Mouse (Mus musculus) neural tube, embryonic 15.5 days (tissue): ENCODE measurements at regions not wholly inside any gene's neighbourhood (a gene's known extent, or its start where the extent isn't known, plus 50 kb on each side); places are given as distances from the start of the nearest gene placed in this dataset.

Experiments
- ATAC-seq: fragments of 200-750 bp; cut with Nextera tagmentation; 2 replicates; pipeline ENCODE4 v1.8.0; 2017; ENCODE audit warnings: mild to moderate bottlenecking, moderate TSS enrichment, moderate library complexity; ENCODE audit not compliant: low FRiP score
- H3K27ac ChIP-seq: fragments of 300-500 bp; sonication (generic); replicated peaks from 2 replicates; pipeline ENCODE4 v1.5.1; 2015; ENCODE audit warnings: mild to moderate bottlenecking, inconsistent platforms
- H3K27me3 ChIP-seq: fragments of 300-500 bp; sonication (generic); replicated peaks from 2 replicates; pipeline ENCODE4 v1.6.1; 2015; ENCODE audit warnings: inconsistent platforms
- H3K36me3 ChIP-seq: fragments of 300-500 bp; sonication (generic); 2 replicates; pipeline ENCODE4 v1.6.1; 2015; ENCODE audit warnings: inconsistent platforms
- H3K4me1 ChIP-seq: fragments of 300-500 bp; sonication (generic); 2 replicates; pipeline ENCODE4 v1.6.1; 2015; ENCODE audit warnings: inconsistent platforms
- H3K4me2 ChIP-seq: fragments of 300-500 bp; sonication (generic); 2 replicates; pipeline ENCODE4 v1.6.1; 2015; ENCODE audit warnings: inconsistent platforms, mild to moderate bottlenecking, moderate library complexity
- H3K4me3 ChIP-seq: fragments of 300-500 bp; sonication (generic); replicated peaks from 2 replicates; pipeline ENCODE4 v1.5.1; 2015; ENCODE audit warnings: mild to moderate bottlenecking, inconsistent platforms
- H3K9ac ChIP-seq: fragments of 300-500 bp; sonication (generic); replicated peaks from 2 replicates; pipeline ENCODE4 v1.6.1; 2015; ENCODE audit warnings: mild to moderate bottlenecking, inconsistent platforms
- H3K9me3 ChIP-seq: fragments of 300-500 bp; sonication (generic); replicated peaks from 2 replicates; pipeline ENCODE4 v1.6.1; 2016; ENCODE audit warnings: inconsistent platforms
- WGBS: fragments of 180-500 bp; shearing (Covaris S2); methylation state at CpG from one replicate; pipeline ENCODE4 v1.1.7; 2015; ENCODE audit warnings: mixed read lengths; 5-methylcytosine and 5-hydroxymethylcytosine counted together

- Histone ChIP-seq H3K9ac (no peak overlapping the region), H3K27me3 (no peaks in the 10 kb centered on the region), H3K4me1 (no peaks in the 10 kb centered on the region), H3K27ac (no peak overlapping the region), H3K4me3 (no peak overlapping the region), H3K36me3 (no peaks in the 10 kb centered on the region), H3K9me3 (peaks cover 3% of the 10 kb centered on the region; the same call in 1 of the 2 replicates), H3K4me2 (no peak overlapping the region)
- 32% methylated on average over 4 of the region's 4 CpGs for WGBS
- no peak for ATAC-seq
Observed at GRCm38 (mm10) chr19:27694478-27694877, 264.9 kb upstream of the Pum3 start.

GRCm38 (mm10) chr19:27693706-27694105, 264.1 kb upstream of the Pum3 start:
- Histone ChIP-seq H3K27ac (no peak overlapping the region), H3K9me3 (peaks cover 3% of the 10 kb centered on the region; the same call in 1 of the 2 replicates), H3K4me2 (no peak overlapping the region), H3K4me1 (no peaks in the 10 kb centered on the region), H3K27me3 (no peaks in the 10 kb centered on the region), H3K4me3 (no peak overlapping the region), H3K36me3 (no peaks in the 10 kb centered on the region), H3K9ac (no peak overlapping the region)
- ATAC-seq = no peak
- WGBS = 80% methylated on average over 7 of the region's 7 CpGs

- H3K4me3 ChIP-seq = no peak overlapping the region
- H3K4me1 ChIP-seq = no peaks in the 10 kb centered on the region
- no peak overlapping the region for H3K27ac ChIP-seq
- peaks cover 3% of the 10 kb centered on the region; the same call in 1 of the 2 replicates for H3K9me3 ChIP-seq
- WGBS = 89% methylated on average over 6 of the region's 6 CpGs
- H3K9ac ChIP-seq = no peak overlapping the region
- H3K27me3 ChIP-seq = no peaks in the 10 kb centered on the region
- ATAC-seq = no peak
- no peak overlapping the region for H3K4me2 ChIP-seq
- no peaks in the 10 kb centered on the region for H3K36me3 ChIP-seq
Observed at GRCm38 (mm10) chr19:27692944-27693343, 263.3 kb upstream of the Pum3 start.

DNA sequence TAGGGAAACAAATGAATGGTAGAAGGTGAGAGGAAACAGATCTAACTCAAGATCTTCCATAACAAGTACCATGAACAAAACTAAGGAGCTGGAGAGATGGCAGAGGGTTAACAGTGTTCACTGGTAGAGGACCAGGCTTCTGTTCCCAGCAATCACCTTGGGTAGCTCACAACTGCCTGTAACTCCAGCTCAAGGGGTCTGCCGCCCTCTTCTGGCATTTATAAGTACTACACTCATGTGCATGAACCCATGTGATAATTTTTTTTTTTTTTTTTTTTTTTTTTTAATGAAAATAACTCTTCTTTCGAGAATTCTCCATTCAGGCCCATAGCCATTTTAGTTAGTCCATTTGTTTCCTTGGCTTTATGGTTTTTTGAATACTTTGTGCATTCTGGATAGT, 253.8 kb upstream of the Pum3 start:
- Histone ChIP-seq H3K27me3 (no peaks in the 10 kb centered on the region), H3K9me3 (no peaks in the 10 kb centered on the region), H3K9ac (no peak overlapping the region), H3K4me1 (no peaks in the 10 kb centered on the region), H3K4me3 (no peak overlapping the region), H3K36me3 (no peaks in the 10 kb centered on the region), H3K4me2 (no peak overlapping the region), H3K27ac (no peak overlapping the region)
- WGBS = 46% methylated on average over 2 of the region's 2 CpGs
- ATAC-seq = no peak

DNA sequence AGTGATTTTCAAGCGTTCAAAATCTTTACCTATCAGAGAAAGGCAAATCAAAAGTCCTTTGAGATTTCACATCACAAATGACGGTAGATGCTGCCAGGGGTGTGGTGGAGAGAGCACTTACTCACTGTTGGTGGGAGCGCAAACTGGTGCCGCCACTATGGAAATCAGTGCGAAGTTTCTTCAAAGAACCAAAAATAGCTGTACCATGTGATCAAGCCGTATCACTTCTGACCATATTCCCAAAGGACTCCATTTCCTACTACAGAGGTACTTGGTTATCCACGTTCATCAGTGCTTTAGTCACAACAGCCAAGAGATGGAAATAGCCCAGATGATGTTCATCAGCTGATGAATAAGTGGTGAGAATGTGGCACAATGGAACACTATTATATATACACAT, 249.8 kb upstream of the Pum3 start:
- no peak overlapping the region for H3K4me3 ChIP-seq
- no peaks in the 10 kb centered on the region for H3K36me3 ChIP-seq
- WGBS = 82% methylated on average over 7 of the region's 7 CpGs
- H3K9ac ChIP-seq = no peak overlapping the region
- H3K27ac ChIP-seq = no peak overlapping the region
- no peaks in the 10 kb centered on the region for H3K9me3 ChIP-seq
- H3K4me2 ChIP-seq = no peak overlapping the region
- H3K4me1 ChIP-seq = no peaks in the 10 kb centered on the region
- no peak for ATAC-seq
- no peaks in the 10 kb centered on the region for H3K27me3 ChIP-seq

- no peaks in the 10 kb centered on the region for H3K4me1 ChIP-seq
- no peak overlapping the region for H3K27ac ChIP-seq
- no peak overlapping the region for H3K4me2 ChIP-seq
- ATAC-seq = no peak
- H3K4me3 ChIP-seq = no peak overlapping the region
- WGBS = 82% methylated on average over 2 of the region's 2 CpGs
- no peak overlapping the region for H3K9ac ChIP-seq
- no peaks in the 10 kb centered on the region for H3K27me3 ChIP-seq
- H3K36me3 ChIP-seq = no peaks in the 10 kb centered on the region
- no peaks in the 10 kb centered on the region for H3K9me3 ChIP-seq
Observed at GRCm38 (mm10) chr19:27672679-27673190, 243.1 kb upstream of the Pum3 start.

GRCm38 (mm10) chr19:27663296-27663695, 233.7 kb upstream of the Pum3 start:
- Histone ChIP-seq H3K4me2 (no peak overlapping the region), H3K27me3 (no peaks in the 10 kb centered on the region), H3K27ac (no peak overlapping the region), H3K4me3 (no peak overlapping the region), H3K4me1 (no peaks in the 10 kb centered on the region), H3K9ac (no peak overlapping the region), H3K9me3 (no peaks in the 10 kb centered on the region), H3K36me3 (no peaks in the 10 kb centered on the region)
- WGBS = 76% methylated on average over 2 of the region's 2 CpGs
- no peak for ATAC-seq

DNA sequence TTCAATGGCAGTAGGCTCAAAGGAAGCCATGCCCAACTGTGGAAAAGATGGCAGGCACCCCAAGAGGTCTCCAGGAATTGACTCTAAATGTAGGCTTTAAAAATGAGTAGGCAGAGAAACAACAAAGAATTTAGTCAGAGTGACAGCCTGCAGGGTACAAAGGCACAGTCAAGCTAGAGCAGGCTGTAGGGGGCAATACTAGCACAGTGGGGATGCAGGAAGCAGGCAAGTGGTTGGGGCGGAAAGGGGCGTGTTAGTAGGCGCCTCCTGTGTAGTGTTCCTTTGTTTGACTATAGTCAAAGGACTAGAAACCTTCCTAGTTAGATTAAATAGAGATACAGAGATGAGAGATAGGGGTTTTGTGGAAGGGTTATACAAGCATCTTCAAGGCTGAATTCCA, 211.4 kb upstream of the Pum3 start:
- ATAC-seq = no peak
- H3K36me3 ChIP-seq = no peaks in the 10 kb centered on the region
- no peaks in the 10 kb centered on the region for H3K27me3 ChIP-seq
- WGBS = 28% methylated on average over 3 of the region's 3 CpGs
- no peaks in the 10 kb centered on the region for H3K9me3 ChIP-seq
- H3K4me3 ChIP-seq = no peak overlapping the region
- H3K4me2 ChIP-seq = no peak overlapping the region
- H3K4me1 ChIP-seq = no peaks in the 10 kb centered on the region
- H3K9ac ChIP-seq = no peak overlapping the region
- H3K27ac ChIP-seq = no peak overlapping the region

GRCm38 (mm10) chr19:27633105-27633504, 203.5 kb upstream of the Pum3 start:
- Histone ChIP-seq H3K36me3 (no peaks in the 10 kb centered on the region), H3K27ac (no peak overlapping the region), H3K4me2 (no peak overlapping the region), H3K9ac (no peak overlapping the region), H3K4me1 (0 out of 2 replicates have a peak, but pooled peaks cover 7% of the 10 kb centered on the region), H3K4me3 (no peak overlapping the region), H3K9me3 (no peaks in the 10 kb centered on the region), H3K27me3 (no peaks in the 10 kb centered on the region)
- no peak for ATAC-seq
- 77% methylated on average over 6 of the region's 6 CpGs for WGBS

- no peak overlapping the region for H3K4me3 ChIP-seq
- H3K27me3 ChIP-seq = no peaks in the 10 kb centered on the region
- ATAC-seq = no peak
- H3K27ac ChIP-seq = no peak overlapping the region
- H3K9me3 ChIP-seq = no peaks in the 10 kb centered on the region
- H3K36me3 ChIP-seq = no peaks in the 10 kb centered on the region
- 0 out of 2 replicates have a peak, but pooled peaks cover 7% of the 10 kb centered on the region for H3K4me1 ChIP-seq
- H3K9ac ChIP-seq = no peak overlapping the region
- 100% methylated on average over 1 of the region's 1 CpGs for WGBS
- no peak overlapping the region for H3K4me2 ChIP-seq
Observed at GRCm38 (mm10) chr19:27627626-27628025, 198.0 kb upstream of the Pum3 start.

GRCm38 (mm10) chr19:27617522-27617921, 187.9 kb upstream of the Pum3 start:
- no peaks in the 10 kb centered on the region for H3K9me3 ChIP-seq
- H3K4me1 ChIP-seq = no peaks in the 10 kb centered on the region
- no peaks in the 10 kb centered on the region for H3K36me3 ChIP-seq
- ATAC-seq = no peak
- H3K27me3 ChIP-seq = no peaks in the 10 kb centered on the region
- H3K27ac ChIP-seq = no peak overlapping the region
- no peak overlapping the region for H3K9ac ChIP-seq
- no peak overlapping the region for H3K4me3 ChIP-seq
- no peak overlapping the region for H3K4me2 ChIP-seq
- 76% methylated on average over 5 of the region's 5 CpGs for whole genome bisulfite sequencing

DNA sequence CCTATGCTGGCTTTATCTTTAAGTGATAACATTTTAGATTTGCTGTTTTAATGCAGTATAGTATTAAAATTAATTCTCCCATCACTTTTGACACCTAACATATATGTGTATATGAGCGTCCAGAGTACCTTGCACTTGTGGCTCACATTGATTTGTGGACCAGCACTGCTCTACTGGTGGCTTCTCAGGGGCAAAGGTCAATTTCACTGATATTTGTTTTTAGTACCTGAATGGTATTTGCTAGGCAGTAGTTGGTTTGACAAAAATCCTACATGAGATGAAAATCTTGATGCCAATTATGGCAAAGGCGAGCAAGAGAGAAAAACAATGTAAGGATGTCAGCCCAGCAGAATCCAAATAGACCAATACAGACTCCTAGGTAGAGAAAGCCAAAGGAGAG, 177.3 kb upstream of the Pum3 start:
- H3K4me2 ChIP-seq = no peak overlapping the region
- no peaks in the 10 kb centered on the region for H3K9me3 ChIP-seq
- H3K27me3 ChIP-seq = no peaks in the 10 kb centered on the region
- no peak for ATAC-seq
- WGBS = 97% methylated on average over 2 of the region's 2 CpGs
- H3K4me1 ChIP-seq = 0 out of 2 replicates have a peak, but pooled peaks cover 4% of the 10 kb centered on the region
- no peak overlapping the region for H3K9ac ChIP-seq
- no peak overlapping the region for H3K4me3 ChIP-seq
- H3K36me3 ChIP-seq = no peaks in the 10 kb centered on the region
- no peak overlapping the region for H3K27ac ChIP-seq

GRCm38 (mm10) chr19:27603296-27603695, 173.7 kb upstream of the Pum3 start:
- no peak for ATAC-seq
- Histone ChIP-seq H3K9me3 (no peaks in the 10 kb centered on the region), H3K9ac (no peak overlapping the region), H3K27ac (no peak overlapping the region), H3K27me3 (no peaks in the 10 kb centered on the region), H3K4me3 (no peak overlapping the region), H3K4me2 (no peak overlapping the region), H3K4me1 (peaks cover 13% of the 10 kb centered on the region), H3K36me3 (no peaks in the 10 kb centered on the region)
- 19% methylated on average over 8 of the region's 8 CpGs for WGBS
